Mouse (Mus musculus): Measurements from ENCODE around the gene Pde1c.
A peak's percentile ranks its signal among the peaks of the same experiment; 100 is the strongest.
"Not testable (repeated sequence)": the region's sequence is repeated elsewhere in the genome, so short reads cannot be mapped to it uniquely, and the experiment has no call there.

Pde1c gene

DNA sequence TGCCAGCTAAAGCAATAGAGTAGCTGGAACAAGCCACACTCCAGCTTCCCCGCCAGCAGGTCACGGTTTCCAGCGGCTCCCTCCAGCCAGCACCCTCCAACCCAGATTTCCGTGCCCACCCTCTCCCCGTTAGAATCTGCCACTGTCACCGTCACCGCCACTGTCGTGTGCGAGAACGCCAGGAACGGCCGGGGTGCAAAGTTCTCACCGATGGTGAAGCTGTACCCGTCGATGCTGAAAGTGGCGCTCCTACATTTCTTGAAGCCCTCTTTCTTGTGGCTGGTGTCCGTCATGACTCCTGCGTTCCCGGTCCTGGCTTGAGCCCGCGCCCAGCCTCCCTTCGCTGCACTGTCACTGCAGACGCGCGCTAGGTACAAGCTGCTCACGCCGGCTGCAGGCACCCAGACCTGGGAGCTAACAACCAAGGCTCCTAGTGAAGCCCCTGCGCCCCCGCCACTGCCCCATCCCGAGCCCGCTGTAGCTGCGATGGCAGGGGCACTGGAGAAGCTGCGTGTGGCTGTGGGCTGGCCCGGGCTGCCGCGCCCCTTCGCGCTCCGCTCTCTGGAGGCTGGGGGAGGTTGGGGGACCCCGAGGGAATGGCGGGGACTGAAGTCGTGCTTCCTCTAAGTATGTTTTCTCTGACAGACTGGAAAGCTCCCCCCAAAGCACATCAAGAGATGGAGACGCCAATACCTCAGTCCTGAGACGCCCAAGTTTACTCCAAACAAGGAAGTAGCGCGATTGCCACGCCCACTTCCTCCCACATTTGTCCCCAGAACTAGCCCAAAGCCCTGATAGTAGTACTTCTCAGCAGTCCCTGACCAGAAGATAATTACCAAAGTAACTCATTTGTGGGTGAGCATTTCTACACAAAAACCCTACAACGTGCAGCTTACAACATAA lies at the start of gene Pde1c:
Gene Pde1c, minus strand, starts transcription at position 634 of the 903 bp plus-strand sequence.
- DNase-seq (ENCODE audit: low read depth): peak; percentile 54

DNA sequence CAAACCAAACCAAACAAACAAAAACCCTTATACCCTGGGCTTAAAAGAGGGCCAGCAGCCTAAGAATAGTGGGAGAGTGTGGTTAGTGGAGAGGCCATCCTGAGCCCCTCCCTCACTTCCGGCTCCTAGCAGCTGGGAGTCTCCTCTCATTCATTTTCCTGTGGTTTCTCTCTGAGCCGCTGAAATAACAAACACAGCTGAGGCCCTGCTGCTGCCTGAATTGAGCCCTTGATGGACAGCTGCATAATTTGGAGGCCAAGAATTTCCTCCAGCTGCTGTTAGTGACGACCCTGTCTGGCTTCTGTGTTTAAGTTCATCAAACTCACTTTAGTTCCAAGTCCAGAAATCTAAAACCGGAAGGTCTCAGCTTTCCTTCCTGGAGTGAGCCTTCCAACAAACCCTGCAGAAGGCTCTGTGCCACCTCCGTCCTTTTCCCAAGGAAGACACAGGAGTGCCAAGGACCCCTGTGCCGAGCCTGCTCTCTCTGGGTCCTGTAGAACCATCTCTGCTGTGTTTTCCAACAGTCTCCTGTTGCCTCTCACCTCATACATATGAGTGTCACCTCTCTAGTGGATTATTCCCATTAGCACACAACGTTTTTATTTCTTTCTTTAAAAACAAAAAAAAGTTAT lies 48.2 kb upstream of the Pde1c start:
- DNase-seq (ENCODE audit: low read depth): no peak

DNA sequence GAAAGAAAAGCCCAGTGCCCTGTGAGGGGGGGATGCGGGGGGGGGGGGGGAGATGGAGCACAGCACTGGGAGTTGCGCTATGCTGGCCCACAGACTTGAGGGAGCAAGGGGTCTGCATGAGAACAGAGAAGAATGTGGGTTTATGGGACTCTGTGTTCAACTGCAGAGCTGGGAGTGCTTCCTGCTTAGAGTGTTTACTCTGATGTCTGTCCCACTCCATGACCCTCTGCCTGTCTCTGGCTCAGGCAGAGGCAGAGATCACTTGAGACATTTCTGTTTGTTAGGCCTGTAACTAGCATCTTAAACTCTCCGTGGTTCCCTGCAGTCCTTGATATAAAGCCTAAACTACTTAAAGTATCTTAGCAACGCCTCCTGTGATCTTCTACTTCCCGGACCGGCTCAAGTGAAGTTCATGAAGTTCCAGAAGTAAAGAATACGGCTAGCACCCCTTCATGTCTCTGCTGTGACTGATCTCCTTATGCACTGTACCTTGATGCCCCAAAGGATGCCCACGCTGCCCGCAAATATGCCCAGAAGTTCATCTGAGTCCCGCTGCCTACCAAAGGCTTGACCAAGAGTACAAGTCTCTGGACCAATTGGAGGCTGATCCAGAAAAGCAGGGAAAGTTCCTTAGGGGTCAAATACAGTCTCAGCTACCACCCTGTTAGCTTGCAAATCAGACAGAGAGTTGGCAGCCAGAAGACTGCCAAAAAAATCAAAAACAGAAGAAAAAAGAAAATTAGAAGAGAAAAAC lies 47.5 kb upstream of the Pde1c start:
- no peak for DNase-seq (ENCODE audit: low read depth)

DNA sequence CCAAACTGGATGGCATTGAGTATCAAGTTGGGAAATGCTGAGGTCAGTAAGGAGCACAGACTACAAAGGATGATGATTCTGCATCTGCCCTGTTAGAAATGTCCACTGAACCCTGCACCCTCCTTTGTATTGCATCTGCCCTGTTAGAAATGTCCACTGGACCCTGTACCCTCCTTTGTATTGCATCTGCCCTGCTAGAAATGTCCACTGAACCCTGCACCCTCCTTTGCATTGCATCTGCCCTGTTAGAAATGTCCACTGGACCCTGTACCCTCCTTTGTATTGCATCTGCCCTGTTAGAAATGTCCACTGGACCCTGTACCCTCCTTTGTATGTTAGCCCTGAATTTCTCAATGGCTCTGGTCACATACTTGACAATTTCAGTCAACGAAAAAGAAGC lies 40.6 kb upstream of the Pde1c start:
- not testable (repeated sequence) for DNase-seq (ENCODE audit: low read depth)

DNA sequence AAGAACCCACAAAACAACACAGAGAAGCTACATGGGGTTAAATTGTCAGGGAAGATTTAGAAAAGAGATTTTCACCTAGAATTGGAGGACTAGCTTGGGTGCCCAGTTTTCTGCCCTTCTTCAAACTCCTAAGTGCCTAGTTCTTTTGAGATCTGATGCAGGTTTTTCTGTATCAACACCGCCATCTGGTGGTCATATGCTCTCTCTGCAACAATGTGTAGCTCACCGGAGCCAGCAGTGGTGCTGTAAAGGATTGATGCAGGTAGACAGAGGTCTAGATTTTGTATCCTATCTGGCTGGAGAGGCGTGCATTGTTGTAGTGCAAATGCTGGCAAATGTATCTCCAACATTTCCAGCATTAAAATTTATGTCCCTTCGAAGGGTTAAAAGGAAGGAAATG lies 39.4 kb upstream of the Pde1c start:
- peak; percentile 75 for DNase-seq (ENCODE audit: low read depth)

DNA sequence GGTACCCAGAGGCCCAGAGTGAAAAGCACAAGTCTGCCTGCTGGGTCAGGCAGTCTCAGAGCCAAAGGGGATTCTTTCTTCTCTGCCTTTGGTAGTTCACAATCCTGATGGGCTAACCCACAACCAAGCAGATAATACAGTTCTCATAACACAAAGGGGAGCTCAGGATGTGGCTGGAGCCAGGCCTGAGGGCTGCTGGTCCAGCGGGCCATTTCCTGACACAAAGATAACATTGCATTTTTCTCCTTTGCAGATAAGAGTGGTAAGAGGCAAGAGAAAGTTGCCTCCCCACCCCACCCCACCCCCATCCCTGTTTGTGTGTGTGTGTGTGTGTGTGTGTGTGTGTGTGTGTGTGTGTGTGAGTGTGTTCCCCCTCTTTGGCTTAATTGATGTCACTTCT lies 10.7 kb upstream of the Pde1c start:
- no peak for DNase-seq (ENCODE audit: low read depth)

DNA sequence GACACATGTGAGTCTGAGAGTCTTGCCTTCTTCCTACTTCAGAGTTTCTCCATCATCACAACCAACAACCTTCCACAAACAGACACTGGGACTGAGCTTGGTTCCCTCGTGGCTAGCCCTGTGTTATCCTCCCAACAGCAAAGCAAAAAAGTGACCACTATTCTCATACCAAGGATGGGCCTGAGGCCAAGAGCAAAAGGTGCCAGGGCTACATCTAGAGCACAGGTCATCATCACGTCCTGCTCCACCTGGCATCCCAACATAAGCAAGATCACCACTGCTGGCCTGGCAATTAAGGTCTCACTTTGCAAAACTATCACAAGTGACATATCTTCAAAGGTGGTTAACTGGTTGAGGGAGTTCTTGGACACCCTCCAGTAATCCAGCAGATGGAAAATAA lies 8.0 kb downstream of the Pde1c start:
- no peak for DNase-seq (ENCODE audit: low read depth)

DNA sequence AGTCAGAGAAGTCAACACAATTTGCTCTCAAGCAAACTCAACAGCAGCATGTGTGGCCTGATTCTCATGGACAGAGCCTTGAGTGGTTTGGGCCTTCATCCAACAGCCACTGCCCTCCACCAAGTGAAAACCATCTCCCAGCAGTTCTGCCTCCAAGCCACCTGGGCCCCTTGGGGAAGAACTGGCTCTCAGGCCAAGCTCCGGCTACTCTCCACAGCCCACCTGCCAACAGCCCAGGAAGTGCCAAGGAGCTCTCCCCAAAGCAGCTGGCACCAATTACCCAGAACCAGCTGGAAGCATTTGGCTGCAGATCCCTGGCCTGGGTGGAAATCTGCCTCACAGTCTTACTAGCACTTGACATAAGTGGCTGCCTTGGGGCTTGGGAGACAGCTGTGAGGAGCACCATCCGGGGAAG lies 8.4 kb downstream of the Pde1c start:
- no peak for DNase-seq (ENCODE audit: low read depth)

DNA sequence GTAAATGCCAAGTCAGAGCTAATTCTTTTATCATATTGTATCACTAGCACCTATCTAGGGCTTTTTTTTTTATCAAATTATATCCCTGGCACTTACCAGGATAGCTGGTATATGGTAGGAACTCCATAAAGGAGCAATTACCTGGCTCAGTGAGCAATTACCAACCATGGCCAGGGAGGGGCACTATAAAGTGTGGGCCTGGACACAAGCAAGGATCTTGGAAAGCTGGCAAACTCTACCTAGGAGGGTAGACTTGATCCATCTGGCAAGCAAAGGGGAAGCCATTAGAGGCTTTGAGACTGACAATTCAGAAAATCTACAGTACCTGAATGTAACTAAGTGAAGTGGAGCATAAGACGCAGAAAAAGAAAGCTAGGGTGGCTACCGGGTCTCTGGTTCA lies 10.2 kb downstream of the Pde1c start:
- no peak for DNase-seq (ENCODE audit: low read depth)

DNA sequence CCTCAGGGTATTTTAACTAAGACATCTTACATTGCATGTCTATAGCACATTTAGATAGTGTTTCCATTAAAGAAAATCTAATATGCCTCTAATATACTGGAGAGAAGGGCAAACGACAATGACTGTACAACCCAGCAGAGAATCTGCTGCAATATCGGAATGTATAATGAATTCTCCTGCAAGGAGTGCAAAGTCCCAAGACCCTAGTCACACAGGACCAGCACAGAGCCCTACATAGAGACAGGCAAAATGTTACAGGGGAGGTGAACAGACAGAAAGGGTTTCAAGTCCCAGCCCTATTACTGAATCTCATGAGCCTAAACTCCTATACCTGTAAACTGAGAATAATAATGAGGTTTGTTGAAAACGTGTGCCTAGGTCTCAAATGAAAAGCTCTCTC lies 13.1 kb downstream of the Pde1c start:
- DNase-seq (ENCODE audit: low read depth): no peak

DNA sequence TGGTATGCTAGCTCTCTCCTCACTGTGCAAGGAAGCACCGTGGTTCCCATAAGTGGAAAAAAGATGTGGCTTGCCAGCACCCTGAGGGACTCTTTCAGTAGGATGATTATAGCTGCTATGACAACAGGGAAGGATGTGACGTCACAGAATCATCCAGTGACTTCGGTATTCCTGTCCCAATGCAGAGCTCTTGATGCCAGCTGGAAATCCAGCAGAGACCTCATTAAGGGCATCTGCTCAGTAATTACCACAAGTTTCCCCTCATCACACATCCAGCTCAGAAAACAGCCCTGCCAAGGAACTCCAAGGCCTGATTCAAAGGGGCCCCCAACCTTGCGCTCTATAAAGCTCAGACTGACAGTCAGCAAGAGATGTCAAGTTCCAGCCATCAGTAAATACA lies 13.5 kb downstream of the Pde1c start:
- DNase-seq (ENCODE audit: low read depth): no peak

DNA sequence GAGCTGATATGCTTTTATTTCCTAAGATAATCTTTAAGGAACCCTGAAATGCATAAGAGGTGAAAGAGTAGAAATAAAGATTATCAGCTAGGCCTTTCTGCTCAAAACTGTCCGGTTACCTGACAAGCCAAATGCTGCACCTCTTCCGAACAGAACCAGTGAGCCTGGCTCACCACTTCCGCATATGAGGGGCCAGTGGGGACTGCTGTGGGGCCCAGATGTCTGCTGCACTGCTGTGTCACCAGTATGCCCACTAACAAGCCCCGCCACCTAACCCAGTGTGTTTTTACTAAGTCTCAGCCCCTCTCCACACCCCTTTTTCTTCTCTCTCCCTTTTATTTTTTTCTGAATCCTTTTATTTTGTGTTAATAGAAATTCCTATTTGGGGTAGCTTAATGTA lies 17.9 kb downstream of the Pde1c start:
- no peak for DNase-seq (ENCODE audit: low read depth)

DNA sequence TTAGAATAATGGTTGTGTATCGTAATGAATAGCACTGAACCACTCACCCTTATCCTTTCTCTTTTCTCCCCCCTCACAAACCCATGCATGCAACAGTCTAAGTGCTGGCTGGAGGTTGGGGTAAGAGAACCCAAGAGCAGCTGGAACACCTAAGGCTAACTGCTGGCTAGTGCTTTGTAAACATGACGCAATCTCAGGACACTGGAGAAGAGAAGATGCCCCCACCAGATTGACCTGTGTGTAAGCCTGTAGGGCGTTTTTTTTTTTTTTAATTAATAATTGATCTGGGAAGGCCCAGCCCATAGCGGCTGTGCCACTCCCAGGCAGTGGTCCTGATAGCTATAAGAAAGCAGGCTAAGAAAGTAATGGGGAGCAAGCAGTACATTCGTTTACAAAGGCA lies 28.7 kb downstream of the Pde1c start:
- no peak for DNase-seq (ENCODE audit: low read depth)

DNA sequence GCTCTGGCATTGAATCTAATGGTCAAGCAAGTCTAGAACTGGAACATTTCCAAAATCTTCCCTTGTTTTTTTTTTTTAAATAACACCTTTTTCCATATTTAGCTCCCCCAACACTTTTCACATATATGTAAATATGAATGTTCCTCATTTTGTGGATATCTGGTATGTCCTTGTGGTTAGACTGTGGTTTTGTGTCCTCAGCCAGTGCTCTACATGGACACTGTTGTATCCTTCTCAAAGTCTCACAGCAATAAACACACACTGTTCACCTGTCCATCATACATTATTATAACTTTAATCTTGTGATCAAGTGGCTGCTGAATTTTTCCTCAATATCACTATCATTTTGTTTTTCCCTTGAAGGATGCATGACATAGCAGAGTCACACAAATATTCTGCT lies 34.2 kb downstream of the Pde1c start:
- DNase-seq (ENCODE audit: low read depth): no peak

DNA sequence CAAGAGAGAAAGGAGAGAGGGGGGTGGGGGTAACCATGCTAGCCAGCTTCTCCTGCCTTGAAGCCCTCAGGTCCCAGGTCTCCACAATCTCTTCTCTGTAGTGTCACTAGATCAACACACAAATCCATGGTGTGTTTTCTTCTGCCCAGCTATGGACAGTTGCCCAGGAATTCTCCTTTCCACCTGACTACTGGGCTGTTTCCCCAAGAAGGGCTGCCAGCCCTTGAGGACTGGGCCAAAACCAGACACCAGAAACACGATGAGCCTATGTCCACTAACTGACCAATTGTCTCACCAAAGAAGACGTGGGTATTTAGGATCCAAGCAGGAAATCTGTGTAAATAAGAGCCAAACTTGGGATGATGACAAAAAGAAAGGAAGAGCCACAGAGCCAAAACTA lies 36.6 kb downstream of the Pde1c start:
- DNase-seq (ENCODE audit: low read depth): no peak

DNA sequence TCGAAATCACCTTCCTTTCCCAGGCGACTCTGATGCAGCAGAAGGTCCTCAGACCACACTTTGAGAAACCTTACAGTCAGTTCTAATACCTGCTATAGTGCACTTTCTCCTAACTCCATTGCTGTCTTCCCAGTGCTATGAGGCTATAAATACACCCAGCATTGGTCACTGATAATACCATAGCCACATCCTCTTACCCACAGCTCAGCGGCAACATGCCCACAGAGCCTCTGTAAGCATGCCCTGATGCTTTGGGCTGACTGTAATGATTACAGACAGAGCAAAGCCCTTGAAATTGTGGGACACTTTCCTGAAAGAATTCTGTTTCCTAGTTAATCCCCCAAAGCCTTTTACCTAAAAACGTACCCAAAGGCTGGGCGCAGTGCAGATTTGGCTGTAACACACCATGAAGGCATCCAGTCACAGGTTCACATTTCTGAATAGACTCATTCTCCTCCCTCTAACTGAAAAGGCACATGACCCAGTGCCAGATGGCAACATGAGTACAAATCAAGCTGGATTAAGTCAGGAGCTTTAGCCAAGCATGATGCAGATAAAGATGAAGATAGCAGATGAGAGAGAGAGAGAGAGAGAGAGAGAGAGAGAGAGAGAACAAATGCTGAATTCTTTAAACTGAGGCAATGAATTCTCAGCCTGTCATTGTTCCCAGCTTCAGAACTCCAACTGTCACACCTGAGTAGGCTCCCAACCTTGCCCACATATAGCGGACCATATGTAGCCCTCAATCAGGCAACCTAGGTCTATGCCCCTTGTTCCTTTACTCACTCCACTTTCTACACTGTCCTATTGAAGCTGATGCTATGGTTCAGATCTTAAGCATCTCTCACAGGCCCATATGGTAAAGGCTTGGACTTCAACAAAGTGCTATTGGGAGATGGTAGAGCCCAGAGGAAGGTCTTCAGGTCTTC lies 44.7 kb downstream of the Pde1c start:
- no peak for DNase-seq (ENCODE audit: low read depth)

DNA sequence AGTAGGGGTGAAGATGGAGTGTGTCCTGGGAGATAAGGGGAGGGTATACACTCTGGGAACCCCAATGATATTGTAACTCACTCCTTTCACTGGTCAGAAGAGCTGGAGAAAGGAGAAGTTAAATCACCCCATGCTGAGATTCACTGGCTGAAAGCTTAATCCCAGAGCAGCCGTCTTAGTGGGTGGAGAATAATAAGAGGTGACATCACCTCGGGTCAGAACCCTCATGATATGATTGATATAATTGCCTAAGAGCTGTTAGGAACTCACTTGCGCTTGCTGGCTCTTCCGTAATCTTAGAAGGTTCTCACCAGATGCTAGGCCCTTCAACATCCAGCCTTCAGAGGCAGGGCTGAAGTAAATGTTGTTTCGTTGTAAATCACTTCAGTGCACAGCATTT lies 79.7 kb downstream of the Pde1c start:
- DNase-seq (ENCODE audit: low read depth): no peak

DNA sequence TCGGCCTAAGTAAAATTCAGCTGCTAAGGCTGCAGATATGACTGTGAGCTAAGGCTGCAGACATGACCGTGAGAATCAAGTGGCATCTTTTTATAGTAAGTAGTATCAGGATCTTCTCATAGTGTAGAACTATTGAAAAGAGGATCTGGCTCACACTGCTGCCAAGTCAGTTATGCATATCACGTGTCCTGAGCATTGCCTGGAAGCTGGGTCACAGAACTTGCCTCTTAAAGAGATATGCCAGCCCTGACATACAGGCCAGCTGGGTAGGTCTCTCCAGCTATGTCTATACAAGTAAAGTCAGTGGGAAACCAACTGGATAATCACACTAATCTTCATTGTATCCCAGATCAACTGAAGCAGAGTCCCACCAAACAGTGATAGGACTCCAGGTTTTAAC lies 83.8 kb downstream of the Pde1c start:
- no peak for DNase-seq (ENCODE audit: low read depth)

DNA sequence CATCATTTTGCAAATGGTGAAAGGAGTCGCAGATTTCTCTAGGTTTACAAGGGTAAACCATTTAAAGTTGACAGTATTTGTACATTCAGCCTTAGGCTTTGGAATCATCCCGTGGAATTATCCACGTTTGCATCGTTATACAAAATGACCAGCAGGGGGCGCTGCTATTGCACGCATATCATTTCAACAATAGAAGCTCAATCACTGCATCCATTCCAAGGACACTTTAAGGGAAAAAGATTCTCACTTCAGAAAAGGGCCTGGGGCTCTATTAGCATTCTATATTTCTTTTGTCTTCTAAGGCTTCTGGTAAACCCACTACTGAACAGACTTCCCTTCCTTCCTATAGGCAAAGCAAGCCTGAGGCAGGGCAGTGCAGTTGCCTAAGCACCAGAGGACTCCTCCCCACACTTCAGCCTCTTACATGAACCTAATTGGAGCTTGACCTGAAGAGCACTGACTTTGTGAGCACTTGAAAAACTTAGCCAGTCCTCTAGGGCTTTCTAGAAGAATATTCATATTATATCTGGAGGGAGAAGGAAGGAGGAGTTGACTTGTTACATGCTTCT lies 87.9 kb downstream of the Pde1c start:
- peak; percentile 56 for DNase-seq (ENCODE audit: low read depth)

DNA sequence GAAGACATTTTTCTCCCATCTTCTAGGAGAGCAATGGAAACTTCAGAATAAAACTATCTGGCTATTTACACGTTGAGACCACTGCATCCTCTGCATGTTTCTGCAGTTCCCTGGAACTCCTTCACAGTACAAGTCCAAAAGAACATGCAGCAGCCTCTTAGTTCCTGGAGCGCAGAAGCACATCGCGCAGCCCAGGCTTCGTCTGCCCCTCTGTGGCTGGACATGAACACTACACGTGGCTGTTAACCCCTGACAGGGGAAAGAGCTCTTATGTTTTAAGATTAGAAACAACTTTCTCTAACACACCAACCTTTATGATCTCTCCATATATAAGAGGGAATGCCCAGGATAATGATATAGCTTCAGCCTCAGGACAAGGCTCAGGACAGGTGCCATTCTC lies 92.3 kb downstream of the Pde1c start:
- DNase-seq (ENCODE audit: low read depth): no peak

DNA sequence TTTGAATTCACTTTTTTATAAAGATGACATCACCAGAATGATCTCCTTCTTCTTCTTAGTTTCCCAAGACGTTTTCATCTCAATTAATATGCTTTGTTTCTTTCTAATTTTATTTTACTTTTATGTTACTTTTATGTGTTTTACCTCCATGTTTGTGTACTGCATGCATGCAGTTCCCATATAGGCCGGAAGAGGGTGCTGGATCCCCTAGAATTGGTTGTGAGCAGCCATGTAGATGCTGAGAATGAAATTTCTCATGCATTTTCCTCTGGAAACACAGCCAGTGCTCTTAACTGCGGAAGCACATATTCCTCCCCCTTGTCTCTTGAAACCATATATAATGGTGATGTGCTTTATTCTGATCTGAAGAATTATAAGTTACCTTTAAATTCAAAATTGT lies 110.8 kb downstream of the Pde1c start:
- DNase-seq (ENCODE audit: low read depth): peak; percentile 5

DNA sequence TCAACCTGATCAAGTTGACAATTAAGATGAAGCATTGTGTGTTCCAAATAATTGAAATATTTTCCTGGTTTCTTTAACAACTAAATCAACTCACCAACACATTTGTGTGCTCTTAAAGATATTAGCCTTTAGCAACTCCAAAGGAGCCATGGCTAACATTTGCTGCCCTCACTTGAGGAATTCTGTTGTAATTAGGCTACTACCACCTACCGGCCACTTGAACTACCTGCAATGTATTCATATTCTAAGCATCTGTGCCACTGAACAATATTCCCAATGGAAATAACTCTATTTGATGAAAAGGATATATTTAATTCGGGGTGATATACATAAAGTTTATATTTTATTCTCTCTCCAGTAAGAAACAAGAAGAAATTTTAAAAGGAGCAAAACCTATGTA lies 121.0 kb downstream of the Pde1c start:
- no peak for DNase-seq (ENCODE audit: low read depth)

Data from induced T-regulatory cell, adult 2 months (primary cell).